Mouse (Mus musculus) right cerebral cortex, adult 18-20 months (tissue): ENCODE measurements at regions not wholly inside any gene's neighbourhood (a gene's known extent, or its start where the extent isn't known, plus 50 kb on each side); places are given as distances from the start of the nearest gene placed in this dataset.

Experiments used
- DNase-seq: peaks from one replicate; pipeline ENCODE4 v3.0.0; 2022; ENCODE audit warnings: mixed read lengths

- DNase-seq = no peak
Observed at GRCm38 (mm10) chr4:31727498-31728148, 236.3 kb upstream of the Map3k7 start.

DNA sequence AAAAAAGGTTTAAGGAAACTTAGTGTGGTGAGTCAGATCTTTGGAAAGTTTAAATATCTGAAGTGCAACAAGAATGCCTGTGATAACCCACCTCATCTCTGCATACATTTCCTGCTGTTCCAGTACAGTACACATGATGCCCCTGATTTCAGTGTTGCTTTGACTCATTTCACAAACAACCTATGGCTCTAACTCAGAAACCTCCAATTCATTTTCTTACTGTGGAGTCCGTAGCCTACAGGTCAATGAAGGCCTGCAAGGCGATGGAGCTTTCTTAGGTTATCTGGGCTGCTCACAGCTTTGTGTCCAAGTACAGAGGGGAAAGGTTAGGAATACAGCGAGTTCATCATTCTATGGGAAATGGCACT is 235.8 kb upstream of the Map3k7 start:
- no peak for DNase-seq

DNA sequence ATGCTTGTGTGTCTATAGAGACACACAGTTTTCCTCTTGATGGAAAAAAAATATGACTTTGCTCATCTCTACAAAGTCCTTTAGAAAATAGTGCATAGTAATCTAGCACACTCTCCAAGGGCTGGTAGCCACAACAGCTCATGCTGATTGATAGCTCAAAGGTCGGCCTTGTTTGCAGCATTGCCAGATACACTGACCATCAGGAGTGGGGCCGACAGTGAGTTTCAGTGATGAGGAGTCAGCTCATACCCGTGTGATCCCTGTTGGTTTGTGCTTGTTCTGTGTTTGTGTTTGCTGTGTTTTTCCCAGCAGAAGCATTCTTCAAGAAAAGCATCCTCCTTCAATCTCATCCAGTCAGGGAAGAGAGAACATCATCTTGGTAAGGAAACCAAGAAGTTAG is 220.1 kb upstream of the Map3k7 start:
- no peak for DNase-seq

- no peak for DNase-seq
Observed at GRCm38 (mm10) chr4:31744431-31744830, 219.5 kb upstream of the Map3k7 start.

GRCm38 (mm10) chr4:31753677-31754312 is 210.1 kb upstream of the Map3k7 start:
- no peak for DNase-seq

- no peak for DNase-seq
Observed at GRCm38 (mm10) chr4:31757126-31757525, 206.8 kb upstream of the Map3k7 start.

GRCm38 (mm10) chr4:31760116-31760515 is 203.8 kb upstream of the Map3k7 start:
- no peak for DNase-seq

- DNase-seq = no peak
Observed at GRCm38 (mm10) chr4:31762199-31762598, 201.7 kb upstream of the Map3k7 start.

- no peak for DNase-seq
Observed at GRCm38 (mm10) chr4:31768026-31768626, 195.8 kb upstream of the Map3k7 start.

DNA sequence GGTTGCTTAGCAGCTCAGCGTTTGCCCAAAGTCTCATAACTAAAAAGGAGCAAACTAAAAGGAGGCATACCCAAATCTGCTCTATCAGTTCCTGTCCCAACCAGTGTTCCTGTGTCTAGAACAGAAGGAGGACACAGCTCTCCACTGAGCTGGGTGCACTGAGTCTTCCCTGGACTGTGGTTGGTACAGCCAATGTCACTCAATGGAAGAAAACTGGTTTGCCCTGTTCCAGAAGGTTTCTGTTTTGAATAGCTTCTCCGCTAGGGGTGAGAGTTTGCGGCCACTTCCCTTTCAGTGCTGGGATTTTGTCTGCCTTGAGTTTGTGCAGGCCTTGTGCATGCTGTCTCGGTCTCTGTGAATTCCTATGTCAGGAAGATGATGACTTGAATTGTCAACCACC is 194.6 kb upstream of the Map3k7 start:
- no peak for DNase-seq

DNA sequence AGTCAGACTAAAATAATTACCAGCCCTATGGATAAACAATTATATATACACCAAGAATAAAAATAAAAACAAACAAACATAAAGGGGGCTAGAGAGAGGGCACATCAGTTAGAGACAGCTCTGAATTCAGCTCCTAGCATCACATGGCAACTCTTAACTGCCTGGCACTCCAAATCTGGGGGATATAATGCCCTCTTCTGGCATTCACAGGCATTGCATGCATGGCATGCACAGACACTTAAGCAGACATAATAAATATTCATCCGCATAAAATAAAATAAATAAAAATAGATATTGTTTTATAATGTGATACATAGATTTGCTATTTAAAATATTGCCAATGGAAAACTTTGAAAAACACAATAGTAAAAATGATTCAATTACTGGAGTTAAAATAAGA is 177.6 kb upstream of the Map3k7 start:
- no peak for DNase-seq

- DNase-seq = no peak
Observed at GRCm38 (mm10) chr4:31817574-31818240, 146.2 kb upstream of the Map3k7 start.

- DNase-seq = peak; percentile 18
Observed at GRCm38 (mm10) chr4:31819521-31820259, 144.2 kb upstream of the Map3k7 start.

GRCm38 (mm10) chr4:31823574-31824348 is 140.1 kb upstream of the Map3k7 start:
- DNase-seq = no peak

DNA sequence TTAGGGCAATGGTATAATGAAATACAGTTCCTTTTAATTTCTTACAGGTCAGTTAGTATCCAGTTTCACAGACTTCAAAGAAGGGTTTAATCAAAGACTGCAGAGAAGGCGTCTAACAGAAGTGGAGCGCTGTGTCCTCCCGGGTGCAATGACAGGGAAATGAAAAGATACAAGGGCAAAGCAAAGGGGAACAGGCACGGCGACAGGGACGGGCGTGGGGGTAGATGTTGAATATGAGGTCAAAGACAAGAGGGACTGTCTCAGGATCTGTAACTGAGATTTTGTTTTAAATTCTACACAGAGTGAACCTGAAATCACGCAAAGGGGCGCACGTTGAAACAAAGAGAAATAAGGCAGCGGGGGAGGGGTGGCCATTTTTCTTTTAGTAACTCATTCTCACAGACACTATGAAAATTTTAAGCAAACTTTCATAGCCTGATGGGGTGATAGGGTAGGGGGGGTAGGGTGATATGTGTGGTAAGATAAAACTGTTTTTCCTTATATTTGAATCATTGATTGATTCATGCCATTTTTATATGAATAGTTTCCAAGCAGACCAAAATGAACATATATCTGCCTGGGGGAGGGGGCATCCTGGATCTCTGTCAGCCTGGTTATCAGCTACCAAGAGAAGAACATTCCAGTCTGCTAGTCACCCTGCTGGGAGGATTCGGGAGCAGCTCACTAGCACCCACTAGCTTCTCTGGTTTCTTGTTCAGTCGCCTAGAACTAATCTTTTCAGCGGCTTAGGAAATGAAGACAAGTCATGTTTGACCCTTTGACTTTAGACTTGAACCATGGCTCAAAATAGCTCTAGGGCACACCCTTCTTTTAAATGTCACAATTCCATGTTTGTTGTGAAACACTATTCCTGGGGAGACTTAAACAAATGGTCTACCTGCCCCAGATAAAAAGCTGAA is 139.1 kb upstream of the Map3k7 start:
- no peak for DNase-seq

DNA sequence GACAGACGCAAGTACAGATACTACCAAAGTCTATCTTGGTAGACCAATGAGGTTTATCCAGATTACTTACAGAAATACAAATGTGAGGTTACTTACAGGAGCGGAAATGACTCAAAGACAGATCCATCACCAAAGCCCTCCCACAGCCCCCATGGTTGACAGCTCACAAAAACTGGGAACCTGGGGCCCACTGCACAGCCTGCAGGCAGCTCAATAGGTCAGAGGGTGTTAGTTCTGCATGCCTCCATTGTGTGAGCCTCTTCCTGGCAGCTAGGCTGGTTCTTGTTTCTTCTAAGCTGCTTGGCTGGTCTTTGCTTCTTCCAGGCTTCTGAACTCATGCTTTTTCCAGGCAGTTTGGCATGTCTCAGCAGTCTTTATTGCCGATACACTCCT is 138.5 kb upstream of the Map3k7 start:
- DNase-seq = no peak

DNA sequence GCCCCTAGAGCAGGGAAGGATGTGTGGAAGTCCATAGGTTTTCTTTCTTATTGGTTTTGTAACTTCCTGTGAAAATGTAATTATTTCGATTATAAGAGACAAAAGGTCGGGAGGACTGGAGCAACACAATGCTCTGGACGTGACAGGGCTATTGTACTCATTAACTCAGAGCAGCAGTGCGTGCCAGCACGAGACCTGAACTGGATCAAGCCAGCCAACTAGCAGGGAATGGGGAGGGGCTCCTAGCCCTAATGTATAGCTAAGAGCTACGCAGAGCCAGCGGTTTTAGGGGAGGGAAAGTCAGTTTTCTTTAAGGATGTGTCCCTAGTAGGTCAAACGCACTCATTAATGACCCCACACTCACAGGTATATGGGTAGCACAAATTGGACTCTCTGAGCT is 137.2 kb upstream of the Map3k7 start:
- no peak for DNase-seq

DNA sequence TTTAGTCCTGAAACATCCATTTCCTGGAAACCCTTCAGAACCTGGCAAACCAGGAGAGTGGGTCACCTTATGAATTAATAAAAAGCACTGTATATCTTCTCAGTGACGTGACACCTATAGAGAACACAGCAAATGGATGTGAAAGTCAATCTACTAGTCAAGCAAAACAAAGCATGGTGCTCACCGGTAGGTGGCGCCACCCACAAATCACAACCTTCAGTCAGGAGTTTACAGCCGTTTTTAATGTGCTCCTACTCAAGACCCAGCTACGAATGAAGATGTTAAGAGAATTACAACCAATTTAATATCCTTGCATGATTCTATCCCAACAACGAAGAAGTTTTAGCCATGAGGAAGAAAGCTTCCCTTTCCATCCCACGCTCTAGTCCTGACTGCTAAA is 136.6 kb upstream of the Map3k7 start:
- no peak for DNase-seq

- no peak for DNase-seq
Observed at GRCm38 (mm10) chr4:31830241-31830640, 133.7 kb upstream of the Map3k7 start.

DNA sequence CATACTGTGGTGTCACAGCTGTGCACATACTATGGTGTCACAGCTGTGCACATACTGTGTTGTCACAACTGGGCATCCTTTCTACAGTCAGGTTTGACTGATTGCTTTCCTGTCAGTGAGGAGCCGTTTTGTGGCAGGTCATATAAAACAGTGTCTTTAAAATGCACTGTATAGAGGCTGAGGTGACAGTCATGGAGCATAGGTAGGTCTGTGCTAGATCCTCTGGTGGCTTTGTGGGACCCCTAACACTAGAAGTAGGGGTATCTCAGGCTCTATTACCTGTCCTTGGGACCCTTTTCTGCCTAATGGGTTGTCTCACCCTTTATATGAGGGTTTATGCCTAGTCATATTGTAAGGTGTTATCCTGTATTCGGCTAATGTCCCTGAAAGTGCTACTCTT is 132.4 kb upstream of the Map3k7 start:
- no peak for DNase-seq

DNA sequence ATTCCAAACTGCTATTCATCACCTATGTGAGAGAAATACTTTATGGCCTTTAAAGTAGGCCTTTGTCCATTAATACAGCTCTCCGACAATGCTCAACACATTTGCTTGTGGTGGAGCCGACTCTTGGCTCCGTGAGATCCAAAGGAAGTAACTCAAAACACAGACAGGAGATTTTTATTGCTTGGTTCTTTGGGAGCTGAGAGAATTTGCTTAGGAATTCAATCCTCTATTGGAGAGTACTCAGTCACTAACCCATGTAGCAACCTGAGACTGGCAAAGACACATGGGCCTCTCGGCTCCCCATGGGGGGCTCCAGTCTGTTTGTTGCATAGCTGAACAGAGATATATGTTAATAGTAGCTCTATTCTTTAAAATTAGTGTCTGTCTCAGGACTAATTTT is 130.1 kb upstream of the Map3k7 start:
- DNase-seq = no peak
